Mouse (Mus musculus) heart, embryonic 16.5 days (tissue): ENCODE measurements around the gene Cntnap5a. TPM values are rescaled to one million over a fixed set of nuclear protein-coding genes. Genes with fewer than 3 reads are reported as not detected.

Source experiments
- ATAC-seq: fragments of 200-750 bp; cut with Nextera tagmentation; replicated peaks from 2 replicates; pipeline ENCODE4 v1.8.0; 2017; ENCODE audit warnings: moderate number of reproducible peaks; ENCODE audit not compliant: insufficient read depth, low FRiP score; ENCODE audit errors: extremely low read depth
- H3K27ac ChIP-seq: fragments of 300-500 bp; sonication (generic); 2 replicates; pipeline ENCODE4 v1.5.1; 2014; ENCODE audit warnings: mild to moderate bottlenecking, low read length, control low read depth, moderate library complexity
- H3K27me3 ChIP-seq: fragments of 300-500 bp; sonication (generic); 2 replicates; pipeline ENCODE4 v1.6.1; 2014; ENCODE audit warnings: low read length, mixed read lengths; ENCODE audit not compliant: control insufficient read depth, insufficient read depth
- H3K36me3 ChIP-seq: fragments of 300-500 bp; sonication (generic); 2 replicates; pipeline ENCODE4 v1.6.1; 2014; ENCODE audit not compliant: control insufficient read depth, insufficient read depth
- H3K4me1 ChIP-seq: fragments of 300-500 bp; sonication (generic); 2 replicates; pipeline ENCODE4 v1.6.1; 2014; ENCODE audit warnings: low read length, mixed read lengths; ENCODE audit not compliant: control insufficient read depth, insufficient read depth
- H3K4me2 ChIP-seq: fragments of 300-500 bp; sonication (generic); 2 replicates; pipeline ENCODE4 v1.6.1; 2014; ENCODE audit warnings: low read depth, mild to moderate bottlenecking, control low read depth, low read length
- H3K4me3 ChIP-seq: fragments of 300-500 bp; sonication (generic); 2 replicates; pipeline ENCODE4 v1.5.1; 2014; ENCODE audit warnings: mild to moderate bottlenecking, control low read depth, low read length
- H3K9ac ChIP-seq: fragments of 300-500 bp; sonication (generic); 2 replicates; pipeline ENCODE4 v1.6.1; 2014; ENCODE audit warnings: low read length, control low read depth
- H3K9me3 ChIP-seq: fragments of 300-500 bp; sonication (generic); replicated peaks from 2 replicates; pipeline ENCODE4 v1.6.1; 2016; ENCODE audit warnings: low read length; ENCODE audit not compliant: control insufficient read depth
- WGBS: fragments of 180-500 bp; shearing (Covaris S2); extraction: QIAGEN DNeasy Blood & Tissue Kit; methylation state at CpG from one replicate; pipeline ENCODE4 v1.1.7; 2014; 5-methylcytosine and 5-hydroxymethylcytosine counted together
- microRNA-seq: library from miRNA; unstranded; fragments of <30 nt; microRNA quantifications from one replicate; pipeline ENCODE4, GENCODE M21; 2017
- polyA plus RNA-seq: library from polyadenylated mRNA; unstranded; fragments of >200 nt; fragmentation: Nextera tagmentation; extraction: Ambion mirVana; gene quantifications from 2 replicates; pipeline ENCODE4 v1.2.1, GENCODE M21; 2015

Gene Cntnap5a
- polyA plus RNA-seq, 1 experiment from 2014 or later = not detected

- Histone ChIP-seq H3K4me2 (no peak overlapping the region), H3K9me3 (no peaks in the 10 kb centered on the region), H3K27ac (no peak overlapping the region), H3K4me3 (no peak overlapping the region), H3K9ac (no peak overlapping the region), H3K36me3 (no peaks in the 10 kb centered on the region), H3K4me1 (no peaks in the 10 kb centered on the region), H3K27me3 (no peaks in the 10 kb centered on the region)
- ATAC-seq = no peak
- WGBS = 30% methylated on average over 2 of the region's 2 CpGs
Measured at GRCm38 (mm10) chr1:116477703-116478102, 793.1 kb downstream of the Cntnap5a start.

- H3K4me1 ChIP-seq = no peaks in the 10 kb centered on the region
- H3K36me3 ChIP-seq = no peaks in the 10 kb centered on the region
- no peaks in the 10 kb centered on the region for H3K27me3 ChIP-seq
- no peak overlapping the region for H3K27ac ChIP-seq
- H3K4me2 ChIP-seq = no peak overlapping the region
- H3K9ac ChIP-seq = no peak overlapping the region
- no peak for ATAC-seq
- H3K9me3 ChIP-seq = no peaks in the 10 kb centered on the region
- WGBS = 42% methylated on average over 1 of the region's 1 CpGs
- no peak overlapping the region for H3K4me3 ChIP-seq
Measured at GRCm38 (mm10) chr1:116488780-116489569, 804.4 kb downstream of the Cntnap5a start.

- no peak for ATAC-seq
- WGBS = 65% methylated on average over 4 of the region's 4 CpGs
Measured at GRCm38 (mm10) chr1:116577969-116578666, 893.6 kb downstream of the Cntnap5a start.

GRCm38 (mm10) chr1:116616272-116616671 lies 931.7 kb downstream of the Cntnap5a start:
- no peak overlapping the region for H3K27ac ChIP-seq
- no peak overlapping the region for H3K4me3 ChIP-seq

More at GRCm38 (mm10) chr1:116577969-116578666, 893.6 kb downstream of the Cntnap5a start:
- no peak overlapping the region for H3K4me2 ChIP-seq
- no peaks in the 10 kb centered on the region for H3K9me3 ChIP-seq
- no peak overlapping the region for H3K27ac ChIP-seq
- no peak overlapping the region for H3K9ac ChIP-seq
- no peaks in the 10 kb centered on the region for H3K27me3 ChIP-seq
- no peaks in the 10 kb centered on the region for H3K36me3 ChIP-seq
- no peaks in the 10 kb centered on the region for H3K4me1 ChIP-seq
- no peak overlapping the region for H3K4me3 ChIP-seq

More at GRCm38 (mm10) chr1:116616272-116616671, 931.7 kb downstream of the Cntnap5a start:
- Histone ChIP-seq H3K27me3 (no peaks in the 10 kb centered on the region), H3K4me1 (no peaks in the 10 kb centered on the region), H3K4me2 (no peak overlapping the region), H3K9me3 (no peaks in the 10 kb centered on the region), H3K36me3 (no peaks in the 10 kb centered on the region), H3K9ac (no peak overlapping the region)
- ATAC-seq = no peak

Small RNAs within 50 kb of the gene (microRNA-seq; reads per million reads assigned to microRNA genes)
- not detected for gene Gm23393
